Mouse (Mus musculus): ENCODE results near the gene S100z.

S100z gene

DNA sequence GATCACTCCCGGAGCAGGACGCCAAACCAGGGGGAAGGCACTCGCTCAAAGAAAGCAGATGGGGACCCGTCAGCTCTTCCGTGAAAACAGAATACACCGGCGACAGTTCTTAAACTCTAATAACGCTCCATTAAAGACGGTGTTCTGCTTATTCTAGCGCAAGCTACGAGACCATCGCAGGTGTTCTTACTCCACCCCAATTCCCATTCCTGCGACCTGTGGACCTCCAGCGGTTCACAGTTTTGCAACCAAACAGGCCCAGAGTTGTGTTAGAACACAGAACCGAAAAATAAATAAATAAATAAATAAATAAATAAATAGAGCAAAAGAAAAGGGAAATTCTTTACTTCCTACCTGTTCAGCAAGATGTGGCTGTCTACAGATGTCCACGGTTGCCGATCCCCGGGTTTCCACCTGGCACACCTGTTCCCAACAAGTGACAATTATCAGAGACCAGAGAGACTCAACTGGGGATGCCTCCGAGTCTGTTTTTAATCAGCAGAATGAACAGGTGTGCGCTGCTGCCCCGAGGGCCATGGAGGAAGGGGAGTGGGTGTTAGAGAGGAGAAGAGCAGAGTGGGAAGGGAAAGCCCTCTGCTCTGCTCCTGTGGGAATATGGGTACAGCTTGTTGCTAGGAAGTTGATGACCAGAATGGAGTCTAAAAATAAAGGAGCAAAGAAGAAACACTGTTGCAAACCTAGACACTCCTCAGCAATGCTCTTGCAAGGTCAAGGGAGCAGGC is at the start of gene S100z:
Gene S100z (minus strand): TSS at position 51 of the 743 bp plus-strand sequence.
- no peak for DNase-seq (ENCODE audit: low read depth, low spot score)
- no peaks in the 10 kb centered on the region for H3K27me3 ChIP-seq (ENCODE audit: control insufficient read depth, insufficient read depth, low read length, poor library complexity, severe bottlenecking)
- no peaks in the 10 kb centered on the region for H3K36me3 ChIP-seq (ENCODE audit: control insufficient read depth, insufficient read depth, low read length, poor library complexity, severe bottlenecking)

DNA sequence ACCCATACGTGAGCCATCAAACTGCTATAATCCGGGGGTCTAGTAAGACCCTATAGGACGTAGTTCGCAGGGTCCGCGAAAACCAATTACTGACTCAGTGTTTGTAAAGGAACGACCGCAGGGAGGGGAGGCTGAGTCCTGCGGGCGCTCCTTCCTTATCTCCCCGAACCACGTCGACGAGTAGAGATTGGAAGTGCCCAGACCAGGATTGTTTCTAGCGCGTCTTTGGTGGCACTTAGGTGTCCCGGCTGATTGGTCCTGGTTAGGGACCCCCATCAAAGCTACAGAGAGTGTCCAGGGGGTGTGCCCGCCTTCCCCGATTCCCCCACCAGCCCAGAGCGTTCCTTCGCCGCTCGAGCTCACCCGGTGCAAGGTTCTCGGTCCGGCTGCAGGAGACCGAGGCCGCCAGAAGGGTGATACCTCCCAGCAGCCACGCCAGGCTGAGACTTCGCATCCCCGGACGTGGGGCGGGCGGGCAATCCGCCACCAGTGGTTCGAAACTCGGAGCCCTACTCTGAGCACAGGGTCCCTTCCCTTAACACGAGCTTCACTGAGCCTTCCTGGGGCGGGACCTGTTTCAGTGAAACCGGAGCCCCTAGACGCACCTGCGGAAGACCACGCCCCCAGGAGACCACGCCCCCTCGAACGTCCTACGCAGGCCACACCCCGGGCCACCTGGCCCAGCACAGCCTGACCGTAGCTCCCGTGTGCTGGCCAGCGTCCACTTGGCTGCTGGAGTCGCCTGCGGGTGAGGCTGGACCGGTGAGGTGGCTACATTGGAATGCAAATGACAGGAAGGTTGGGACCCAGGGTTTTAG is 46.4 kb upstream of the S100z start, which contains the start of gene F2rl1:
Gene F2rl1 (minus strand): TSS at position 554 of the 818 bp plus-strand sequence.
- H3K27me3 ChIP-seq (ENCODE audit: control insufficient read depth, insufficient read depth, low read length, poor library complexity, severe bottlenecking), result no peaks in the 10 kb centered on the region
- no peaks in the 10 kb centered on the region for H3K36me3 ChIP-seq (ENCODE audit: control insufficient read depth, insufficient read depth, low read length, poor library complexity, severe bottlenecking)
- DNase-seq (ENCODE audit: low read depth, low spot score), result peak; percentile 65

DNA sequence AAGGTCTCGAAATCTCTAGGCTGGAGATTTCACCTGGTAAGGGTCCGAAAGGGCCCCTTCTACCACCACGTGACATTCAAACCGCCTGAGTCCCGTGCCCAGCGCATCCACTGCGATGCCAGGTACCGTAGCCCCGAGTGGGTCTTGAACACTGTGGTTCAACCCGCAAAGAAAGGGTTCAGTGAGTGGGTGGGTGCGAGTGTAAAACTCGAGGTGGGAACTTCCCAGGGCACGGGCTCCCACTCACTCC is 45.8 kb upstream of the S100z start:
- H3K27me3 ChIP-seq (ENCODE audit: control insufficient read depth, insufficient read depth, low read length, poor library complexity, severe bottlenecking), result no peaks in the 10 kb centered on the region
- no peaks in the 10 kb centered on the region for H3K36me3 ChIP-seq (ENCODE audit: control insufficient read depth, insufficient read depth, low read length, poor library complexity, severe bottlenecking)
- no peak for DNase-seq (ENCODE audit: low read depth, low spot score)

DNA sequence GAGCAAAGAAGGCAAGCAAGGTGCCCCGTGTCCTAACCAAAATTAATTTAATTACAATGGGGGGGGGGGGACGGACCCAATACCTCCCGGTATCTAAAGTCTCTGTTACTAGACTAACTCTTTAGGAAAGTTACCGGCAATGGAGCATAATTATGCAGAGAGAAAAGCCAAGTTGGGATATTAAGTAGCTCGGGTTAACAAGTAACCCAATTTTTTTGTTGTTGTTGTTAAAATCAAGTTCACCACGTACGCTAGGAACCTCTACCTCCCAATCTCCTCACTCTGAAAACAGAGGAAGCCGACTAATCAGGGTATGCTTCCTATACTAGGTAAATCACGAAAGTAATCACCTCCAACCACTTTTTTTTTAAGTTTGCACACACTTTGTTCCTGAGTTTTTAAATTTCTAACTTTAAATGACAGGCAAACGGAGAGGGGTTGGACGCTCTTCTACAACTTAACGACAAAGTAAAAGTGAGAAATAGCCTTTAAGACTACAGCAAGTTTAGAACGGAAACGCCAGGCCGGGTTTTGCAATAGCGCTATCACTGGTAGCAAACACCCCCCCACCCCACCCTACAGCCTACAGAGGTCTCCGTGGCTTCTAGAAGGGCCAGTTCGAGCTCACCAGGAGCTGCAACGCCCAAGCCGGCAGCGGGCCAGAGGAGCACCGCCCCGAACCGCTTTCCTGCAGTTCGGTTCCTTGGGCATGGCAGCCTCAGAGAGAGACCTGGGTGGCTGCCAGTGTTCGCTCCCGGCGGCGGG is 45.3 kb upstream of the S100z start:
- Histone ChIP-seq H3K27me3 (ENCODE audit: control insufficient read depth, insufficient read depth, low read length, poor library complexity, severe bottlenecking) (no peaks in the 10 kb centered on the region), H3K36me3 (ENCODE audit: control insufficient read depth, insufficient read depth, low read length, poor library complexity, severe bottlenecking) (no peaks in the 10 kb centered on the region)
- peak; percentile 34 for DNase-seq (ENCODE audit: low read depth, low spot score)

DNA sequence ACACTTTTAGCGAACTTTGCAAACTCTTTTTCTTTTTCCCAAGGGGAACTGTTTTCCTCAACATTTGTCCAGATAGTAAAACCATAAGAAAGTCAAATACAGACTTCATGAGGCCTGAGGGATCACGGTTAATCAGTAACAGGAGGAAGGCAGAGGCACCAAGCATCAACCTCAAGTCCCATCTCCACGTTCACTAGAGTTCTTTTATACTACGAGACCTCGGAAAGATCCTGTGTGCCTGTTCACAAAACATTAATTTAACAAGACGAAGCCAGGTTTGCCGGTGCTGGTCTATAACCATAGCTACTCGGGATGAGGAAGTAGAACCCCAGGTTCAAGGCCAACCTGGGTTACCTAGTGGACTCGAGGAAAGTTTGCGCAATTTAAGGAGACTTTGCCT is 43.7 kb upstream of the S100z start:
- Histone ChIP-seq H3K27me3 (ENCODE audit: control insufficient read depth, insufficient read depth, low read length, poor library complexity, severe bottlenecking) (no peaks in the 10 kb centered on the region), H3K36me3 (ENCODE audit: control insufficient read depth, insufficient read depth, low read length, poor library complexity, severe bottlenecking) (no peaks in the 10 kb centered on the region)
- DNase-seq (ENCODE audit: low read depth, low spot score), result no peak

DNA sequence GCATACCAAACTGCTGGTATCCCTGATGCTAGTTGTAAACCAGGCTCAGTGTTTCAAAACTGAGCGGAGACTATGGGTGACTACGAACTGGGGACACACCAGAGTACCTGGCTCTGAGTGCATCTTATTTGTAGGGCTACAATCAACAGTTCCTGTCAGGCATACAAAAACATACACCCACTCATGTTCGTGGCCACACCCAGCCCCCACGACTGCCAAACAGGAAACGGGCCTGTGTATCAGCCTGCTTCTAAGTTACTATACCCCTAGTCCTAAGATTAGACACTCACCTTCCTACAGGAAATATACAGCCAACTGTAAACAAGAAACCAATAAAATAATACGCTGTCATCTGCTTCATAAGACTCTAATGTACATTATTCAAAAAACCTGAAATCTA is 42.5 kb upstream of the S100z start:
- no peak for DNase-seq (ENCODE audit: low read depth, low spot score)
- Histone ChIP-seq H3K27me3 (ENCODE audit: control insufficient read depth, insufficient read depth, low read length, poor library complexity, severe bottlenecking) (no peaks in the 10 kb centered on the region), H3K36me3 (ENCODE audit: control insufficient read depth, insufficient read depth, low read length, poor library complexity, severe bottlenecking) (no peaks in the 10 kb centered on the region)

DNA sequence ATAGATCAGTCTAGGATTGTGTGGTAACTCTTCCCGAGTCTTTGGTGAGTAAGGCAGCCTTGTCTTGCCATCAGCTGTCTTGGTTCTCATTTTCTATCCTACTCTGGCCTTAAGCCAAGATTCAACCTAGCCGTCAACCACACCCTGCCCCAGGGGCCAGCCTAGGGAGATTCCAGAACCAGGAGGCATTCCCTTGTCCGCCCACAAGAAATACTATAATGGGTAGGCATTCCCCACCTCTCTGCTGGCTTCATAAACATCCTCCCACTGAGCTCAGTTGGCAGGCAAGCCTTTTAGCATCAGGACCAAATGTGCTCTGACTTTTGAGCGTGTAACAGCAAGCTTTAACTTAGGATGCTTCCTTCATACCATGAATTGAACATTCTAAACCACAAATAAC is 36.2 kb upstream of the S100z start:
- no peak for DNase-seq (ENCODE audit: low read depth, low spot score)
- H3K36me3 ChIP-seq (ENCODE audit: control insufficient read depth, insufficient read depth, low read length, poor library complexity, severe bottlenecking), result no peaks in the 10 kb centered on the region
- H3K27me3 ChIP-seq (ENCODE audit: control insufficient read depth, insufficient read depth, low read length, poor library complexity, severe bottlenecking), result no peaks in the 10 kb centered on the region

DNA sequence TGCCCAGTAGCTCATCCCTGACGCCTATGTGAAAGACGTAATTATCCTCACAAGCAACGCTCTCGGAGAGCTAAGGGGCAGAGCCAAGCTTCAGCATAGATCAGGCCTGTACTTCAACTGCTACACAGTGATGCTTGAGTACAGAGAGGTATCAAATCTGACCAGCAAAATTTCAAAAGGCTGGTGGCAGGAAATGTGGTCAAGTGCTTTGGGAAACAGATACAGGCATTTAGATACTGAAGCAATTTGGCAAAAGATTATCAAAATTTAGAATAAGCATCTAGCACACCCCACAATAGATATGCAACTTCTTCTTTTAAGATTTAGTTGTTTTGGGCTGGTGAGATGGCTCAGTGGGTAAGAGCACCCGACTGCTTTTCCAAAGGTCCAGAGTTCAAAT is 31.5 kb upstream of the S100z start:
- no peak for DNase-seq (ENCODE audit: low read depth, low spot score)

DNA sequence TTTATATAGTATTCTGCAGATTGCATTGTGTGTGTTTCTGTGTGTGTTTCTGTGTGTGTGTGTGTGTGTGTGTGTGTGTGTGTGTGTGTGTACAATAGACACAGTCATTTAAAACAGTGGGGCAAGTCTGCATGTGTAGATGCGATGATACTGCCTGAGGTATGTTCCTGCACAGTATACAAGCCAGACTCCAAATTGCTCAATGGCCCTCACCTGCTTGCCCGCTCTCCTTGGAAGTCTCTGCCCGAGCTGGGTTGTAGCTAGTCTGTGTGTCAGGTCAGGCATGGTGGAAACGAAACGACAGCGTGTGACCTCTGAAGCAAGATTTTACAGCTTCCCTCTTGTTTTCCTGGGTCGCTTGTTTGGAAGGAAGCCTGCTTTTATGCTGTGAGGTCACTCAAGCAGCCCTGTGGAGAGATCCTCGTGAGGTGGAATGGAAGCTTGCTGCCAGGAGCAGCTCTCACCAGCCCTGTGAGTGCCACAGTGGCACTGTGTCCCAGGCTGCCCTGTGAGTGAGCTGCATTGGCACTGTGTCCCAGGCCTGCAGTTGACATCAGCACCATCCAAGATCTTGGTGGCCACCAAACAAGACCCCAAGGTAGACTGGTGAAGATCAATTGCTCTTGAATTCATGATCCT is 24.9 kb upstream of the S100z start:
- no peaks in the 10 kb centered on the region for H3K27me3 ChIP-seq (ENCODE audit: control insufficient read depth, insufficient read depth, low read length, poor library complexity, severe bottlenecking)
- no peaks in the 10 kb centered on the region for H3K36me3 ChIP-seq (ENCODE audit: control insufficient read depth, insufficient read depth, low read length, poor library complexity, severe bottlenecking)
- DNase-seq (ENCODE audit: low read depth, low spot score), result no peak

More for the DNA sequence above, 31.5 kb upstream of the S100z start:
- H3K36me3 ChIP-seq (ENCODE audit: control insufficient read depth, insufficient read depth, low read length, poor library complexity, severe bottlenecking), result no peaks in the 10 kb centered on the region
- H3K27me3 ChIP-seq (ENCODE audit: control insufficient read depth, insufficient read depth, low read length, poor library complexity, severe bottlenecking), result no peaks in the 10 kb centered on the region

DNA sequence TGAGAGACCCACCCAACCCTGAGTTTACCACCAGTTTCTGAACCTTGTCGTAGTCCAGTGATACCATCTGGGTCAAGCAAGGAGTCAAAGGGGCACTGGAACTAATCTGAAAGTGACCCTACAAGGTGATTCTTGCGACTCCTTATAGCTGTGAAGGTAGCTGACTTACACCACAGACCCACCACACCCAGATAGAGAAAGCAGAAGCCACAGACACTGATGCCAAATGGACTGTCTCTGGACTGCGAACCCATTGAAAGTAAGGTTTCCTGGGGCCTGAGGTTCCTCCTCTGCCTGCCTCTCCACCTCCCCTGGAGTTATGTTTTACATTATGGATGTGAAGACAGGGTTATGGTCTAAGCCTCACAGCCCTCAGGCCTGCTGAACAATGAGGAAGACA is 18.1 kb upstream of the S100z start:
- Histone ChIP-seq H3K27me3 (ENCODE audit: control insufficient read depth, insufficient read depth, low read length, poor library complexity, severe bottlenecking) (no peaks in the 10 kb centered on the region), H3K36me3 (ENCODE audit: control insufficient read depth, insufficient read depth, low read length, poor library complexity, severe bottlenecking) (no peaks in the 10 kb centered on the region)
- DNase-seq (ENCODE audit: low read depth, low spot score), result no peak

DNA sequence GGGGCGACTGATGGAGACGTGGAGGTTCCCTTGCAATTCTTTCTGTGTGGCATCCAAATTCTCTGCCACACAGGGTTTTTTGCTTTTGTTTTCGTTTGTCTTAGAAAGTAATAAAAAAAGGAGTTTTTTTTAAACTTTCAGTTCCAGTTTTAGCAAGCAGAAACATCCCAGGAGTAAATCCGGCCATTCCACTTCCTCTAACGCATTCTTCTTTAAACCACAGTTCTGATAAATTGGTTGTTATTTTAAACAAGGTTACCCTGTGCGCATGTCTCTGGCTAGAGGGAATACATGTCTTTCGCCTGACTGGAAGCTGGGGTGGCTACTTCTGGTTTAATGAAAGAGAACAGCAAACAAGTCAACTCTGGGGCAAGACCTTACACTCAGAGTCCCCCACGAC is 16.3 kb upstream of the S100z start:
- no peaks in the 10 kb centered on the region for H3K27me3 ChIP-seq (ENCODE audit: control insufficient read depth, insufficient read depth, low read length, poor library complexity, severe bottlenecking)
- no peaks in the 10 kb centered on the region for H3K36me3 ChIP-seq (ENCODE audit: control insufficient read depth, insufficient read depth, low read length, poor library complexity, severe bottlenecking)
- peak; percentile 52 for DNase-seq (ENCODE audit: low read depth, low spot score)

DNA sequence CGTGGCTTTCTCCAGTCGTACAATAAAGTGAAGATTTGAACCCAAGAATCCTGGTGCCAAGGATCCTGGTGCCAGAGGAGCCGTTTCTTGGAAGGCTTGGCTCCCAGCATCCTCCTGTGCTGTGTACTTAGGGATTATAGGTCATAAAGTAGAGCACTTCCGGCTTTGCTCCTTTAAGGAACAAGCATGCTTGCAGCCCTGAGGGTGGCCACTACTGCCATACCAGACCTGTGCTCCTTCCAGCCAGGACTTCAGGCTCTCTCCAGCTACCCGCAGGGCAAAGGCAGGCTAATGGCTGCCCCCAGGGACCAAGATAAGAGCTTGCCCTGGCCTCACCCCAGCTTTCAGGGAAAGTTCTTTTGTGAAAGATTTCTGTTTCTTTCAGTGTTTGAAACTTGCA is 14.8 kb upstream of the S100z start:
- DNase-seq (ENCODE audit: low read depth, low spot score), result no peak
- no peaks in the 10 kb centered on the region for H3K27me3 ChIP-seq (ENCODE audit: control insufficient read depth, insufficient read depth, low read length, poor library complexity, severe bottlenecking)

DNA sequence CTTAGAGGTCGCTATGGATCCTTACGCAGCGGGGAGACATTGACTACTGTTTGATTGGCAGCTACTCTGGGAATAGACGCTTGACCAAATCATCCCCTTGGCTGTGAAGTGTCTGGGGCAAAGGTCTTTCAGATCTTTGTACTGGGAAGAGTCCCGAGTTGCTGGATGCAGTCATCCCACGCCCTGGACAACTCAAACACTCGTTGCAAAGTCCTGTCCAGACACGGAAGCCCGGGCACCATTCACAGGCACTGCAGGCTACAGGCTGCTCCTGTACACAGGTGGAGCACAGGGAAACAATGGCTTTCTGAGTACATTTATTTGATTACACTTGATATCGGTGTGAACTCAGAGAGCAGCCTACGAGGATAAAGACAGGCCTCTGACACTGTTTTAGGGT is 12.8 kb upstream of the S100z start:
- DNase-seq (ENCODE audit: low read depth, low spot score), result no peak
- H3K36me3 ChIP-seq (ENCODE audit: control insufficient read depth, insufficient read depth, low read length, poor library complexity, severe bottlenecking), result no peaks in the 10 kb centered on the region
- H3K27me3 ChIP-seq (ENCODE audit: control insufficient read depth, insufficient read depth, low read length, poor library complexity, severe bottlenecking), result no peaks in the 10 kb centered on the region

More for the DNA sequence above, 14.8 kb upstream of the S100z start:
- H3K36me3 ChIP-seq (ENCODE audit: control insufficient read depth, insufficient read depth, low read length, poor library complexity, severe bottlenecking), result no peaks in the 10 kb centered on the region

DNA sequence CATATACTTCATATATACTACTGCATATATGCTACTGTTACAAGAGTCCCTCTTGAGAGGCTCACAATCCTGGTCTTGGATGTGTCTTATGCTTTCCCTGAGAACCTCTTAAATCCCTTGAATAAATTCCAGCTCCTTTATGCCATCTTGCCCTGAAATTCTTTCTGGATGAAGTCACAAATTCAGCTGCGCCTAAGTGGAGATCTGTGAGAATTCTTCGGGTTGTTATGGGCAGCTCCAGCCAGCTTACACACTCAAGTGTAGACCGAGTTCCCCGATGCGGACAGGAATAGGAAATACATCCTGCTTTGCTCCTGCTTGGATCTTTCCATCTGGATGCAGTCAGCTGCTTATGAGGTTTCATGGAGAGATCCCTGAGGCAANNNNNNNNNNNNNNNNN is 6.1 kb upstream of the S100z start:
- no peak for DNase-seq (ENCODE audit: low read depth, low spot score)
- Histone ChIP-seq H3K36me3 (ENCODE audit: control insufficient read depth, insufficient read depth, low read length, poor library complexity, severe bottlenecking) (no peaks in the 10 kb centered on the region), H3K27me3 (ENCODE audit: control insufficient read depth, insufficient read depth, low read length, poor library complexity, severe bottlenecking) (no peaks in the 10 kb centered on the region)

DNA sequence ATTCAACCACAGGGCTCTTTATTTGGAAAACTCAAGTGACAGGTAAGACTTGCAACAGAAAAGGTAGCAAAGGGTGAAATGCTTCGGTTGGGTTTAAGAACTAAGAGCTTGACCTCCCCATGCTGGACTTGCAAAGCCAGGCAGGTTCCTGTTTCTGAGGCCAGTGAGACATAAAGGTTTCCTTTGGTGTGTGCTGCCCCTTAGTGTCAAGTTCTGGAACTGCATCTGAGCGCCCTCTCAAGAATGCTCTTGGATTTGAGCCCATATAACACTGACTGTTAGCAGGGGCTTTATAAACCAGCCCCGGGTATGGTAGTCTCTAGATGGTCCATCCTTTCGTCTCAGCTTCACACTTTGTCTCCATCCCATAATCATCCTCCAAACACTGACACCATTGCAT is 2.9 kb upstream of the S100z start:
- DNase-seq (ENCODE audit: low read depth, low spot score), result peak; percentile 84
- H3K27me3 ChIP-seq (ENCODE audit: control insufficient read depth, insufficient read depth, low read length, poor library complexity, severe bottlenecking), result no peaks in the 10 kb centered on the region

More for the DNA sequence above, 2.9 kb upstream of the S100z start:
- no peaks in the 10 kb centered on the region for H3K36me3 ChIP-seq (ENCODE audit: control insufficient read depth, insufficient read depth, low read length, poor library complexity, severe bottlenecking)
